Mouse (Mus musculus) embryo, embryonic 11 days (tissue): ENCODE results near the gene Crygs.
"Not testable (repeated sequence)": the region's sequence is repeated elsewhere in the genome, so short reads cannot be mapped to it uniquely, and the experiment has no call there.

ENCODE experiments used
- DNase-seq: peaks from one replicate; pipeline ENCODE4 v3.0.0-alpha.2; 2015

Crygs gene

DNA sequence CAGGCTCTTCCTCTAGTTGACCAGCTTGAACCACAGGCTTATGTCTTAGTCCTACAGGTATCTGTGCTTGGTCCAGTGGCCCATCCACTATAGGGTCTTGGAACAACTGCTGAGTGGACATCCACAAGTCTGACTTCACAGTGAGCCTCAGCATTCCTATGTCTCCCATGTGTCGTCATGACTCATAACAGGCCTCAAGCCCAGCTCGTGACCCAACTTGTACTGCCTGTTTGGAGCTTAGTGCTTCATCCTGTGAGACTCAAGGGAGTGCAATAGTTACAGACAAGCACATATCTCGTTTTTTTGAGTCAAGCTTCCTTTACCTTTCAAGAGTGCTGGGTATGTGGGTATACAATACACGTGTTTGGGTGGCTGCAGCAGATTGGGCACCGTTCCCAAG lies 28.7 kb downstream of the Crygs start:
- no peak for DNase-seq

DNA sequence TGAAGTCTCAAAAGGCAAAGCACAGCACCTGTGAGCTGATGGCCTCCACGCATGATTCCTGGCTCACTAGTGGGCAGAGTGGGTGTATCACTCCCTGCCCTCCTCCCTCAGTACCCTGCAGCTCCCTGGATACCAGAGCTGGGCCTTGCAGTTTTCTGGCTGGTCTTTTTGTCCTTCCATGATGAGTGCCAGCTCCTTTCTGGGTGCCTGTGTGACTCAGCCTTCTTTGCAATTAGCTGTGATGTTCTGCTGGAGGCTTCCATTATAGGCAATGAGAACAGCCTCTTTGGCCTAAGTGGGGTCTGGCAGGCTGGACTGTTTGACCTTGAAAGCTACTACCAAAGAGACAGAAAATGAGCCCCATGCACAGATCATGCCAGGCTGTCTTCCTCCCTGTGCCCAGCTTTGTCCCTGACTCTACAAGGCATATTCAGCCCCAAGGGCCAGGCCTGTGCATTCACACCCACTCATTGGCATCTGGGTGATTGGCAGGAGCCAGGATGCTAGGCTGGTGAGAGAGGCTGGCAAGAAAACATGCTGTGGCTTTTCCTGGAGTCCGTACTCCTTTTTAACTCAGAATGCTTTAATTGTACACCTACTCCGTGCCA lies 32.0 kb downstream of the Crygs start:
- DNase-seq = no peak

DNA sequence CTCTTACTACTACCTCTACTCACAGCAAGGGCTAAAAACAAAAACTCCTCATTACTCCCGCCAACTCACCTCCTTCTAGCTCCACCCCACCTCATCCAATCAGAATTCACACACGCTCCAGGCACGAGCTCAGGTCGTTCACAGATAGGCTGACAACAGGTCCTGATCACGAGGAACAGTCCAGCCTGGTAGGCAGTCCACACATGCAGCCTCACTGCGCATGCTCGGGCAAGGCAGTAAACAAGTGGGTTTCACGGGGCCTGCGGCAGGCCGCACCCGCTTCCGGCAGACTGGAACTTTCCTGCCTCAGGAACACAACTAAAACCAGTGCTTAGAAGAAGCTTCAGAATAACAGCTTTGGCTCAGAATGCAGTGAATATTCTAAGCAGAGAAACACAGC lies 33.1 kb downstream of the Crygs start:
- DNase-seq = not testable (repeated sequence)

DNA sequence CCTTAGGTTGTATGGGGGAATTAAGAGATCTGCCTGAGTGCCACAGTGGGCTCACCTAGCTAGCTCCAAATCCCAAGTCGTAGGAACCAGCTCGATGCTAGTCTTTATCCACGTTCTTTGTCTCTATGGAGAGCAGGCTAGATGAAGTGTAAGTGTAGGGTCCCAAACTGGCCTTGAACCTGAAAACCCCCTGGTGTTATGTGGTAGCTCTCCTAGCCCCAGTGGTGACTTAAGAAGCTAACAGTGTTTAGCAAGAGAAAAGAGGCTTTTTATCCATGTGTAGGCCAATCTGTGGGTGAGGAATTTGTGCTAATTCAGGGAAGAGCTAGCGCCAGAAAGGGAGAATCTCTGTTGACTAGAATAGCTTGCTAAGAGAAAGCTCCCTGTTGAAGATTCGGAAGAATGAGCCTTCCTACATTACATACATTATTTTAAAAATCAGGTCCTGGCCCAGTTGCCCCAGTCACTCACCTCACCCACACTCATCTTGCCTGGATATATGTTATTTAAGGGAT lies 35.8 kb downstream of the Crygs start:
- no peak for DNase-seq

DNA sequence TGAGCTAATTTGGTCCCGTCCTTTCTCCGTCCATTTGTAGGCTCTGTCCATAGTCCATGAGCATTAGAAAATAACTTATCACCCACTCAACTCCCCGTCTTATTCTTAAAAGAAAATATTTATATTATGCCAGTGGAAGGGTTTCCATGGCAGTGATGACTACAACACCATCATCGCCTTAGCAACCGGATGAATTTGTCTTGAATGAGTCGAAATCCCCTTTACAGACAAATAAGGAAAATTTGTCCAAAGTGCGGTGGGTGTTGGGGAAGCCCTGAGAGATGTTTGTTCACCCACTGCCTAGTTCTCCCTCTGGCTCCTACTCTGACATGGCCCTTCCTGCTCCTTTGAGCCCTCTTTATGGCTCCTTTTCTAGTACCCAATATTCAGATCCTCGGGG lies 42.7 kb downstream of the Crygs start:
- DNase-seq = no peak

GRCm38 (mm10) chr16:22767405-22767804 lies 44.0 kb downstream of the Crygs start:
- peak; percentile 8 for DNase-seq

- peak; percentile 10 for DNase-seq
Observed at GRCm38 (mm10) chr16:22766738-22767211, 44.6 kb downstream of the Crygs start.

- DNase-seq = no peak
Observed at GRCm38 (mm10) chr16:22765531-22765930, 45.8 kb downstream of the Crygs start.
